Mouse (Mus musculus) midbrain, embryonic 12.5 days (tissue): ENCODE results near the gene Mettl23. TPM values are rescaled to one million over a fixed set of nuclear protein-coding genes. Genes with fewer than 3 reads are reported as not detected.

ENCODE experiments used
- ATAC-seq: fragments of 200-750 bp; cut with Nextera tagmentation; 2 replicates; pipeline ENCODE4 v1.8.0; 2017; ENCODE audit warnings: low read depth, moderate TSS enrichment, moderate library complexity; ENCODE audit not compliant: low FRiP score
- H3K27ac ChIP-seq: fragments of 300-500 bp; sonication (generic); replicated peaks from 2 replicates; pipeline ENCODE4 v1.5.1; 2016; ENCODE audit warnings: mild to moderate bottlenecking
- H3K27me3 ChIP-seq: fragments of 300-500 bp; sonication (generic); 2 replicates; pipeline ENCODE4 v1.6.1; 2016; ENCODE audit warnings: mild to moderate bottlenecking
- H3K36me3 ChIP-seq: fragments of 300-500 bp; sonication (generic); 2 replicates; pipeline ENCODE4 v1.6.1; 2016
- H3K4me1 ChIP-seq: fragments of 300-500 bp; sonication (generic); 2 replicates; pipeline ENCODE4 v1.6.1; 2016
- H3K4me2 ChIP-seq: fragments of 300-500 bp; sonication (generic); replicated peaks from 2 replicates; pipeline ENCODE4 v1.6.1; 2016; ENCODE audit warnings: mild to moderate bottlenecking, moderate library complexity
- H3K4me3 ChIP-seq: fragments of 300-500 bp; sonication (generic); 2 replicates; pipeline ENCODE4 v1.5.1; 2016; ENCODE audit warnings: mild to moderate bottlenecking
- H3K9ac ChIP-seq: fragments of 300-500 bp; sonication (generic); replicated peaks from 2 replicates; pipeline ENCODE4 v1.6.1; 2016; ENCODE audit warnings: mild to moderate bottlenecking, moderate library complexity
- H3K9me3 ChIP-seq: fragments of 300-500 bp; sonication (generic); 2 replicates; pipeline ENCODE4 v1.6.1; 2016; ENCODE audit warnings: mild to moderate bottlenecking
- WGBS: fragments of 180-500 bp; shearing (Covaris S2); methylation state at CpG from one replicate; pipeline ENCODE4 v1.1.7; 2016; 5-methylcytosine and 5-hydroxymethylcytosine counted together
- polyA plus RNA-seq: library from polyadenylated mRNA; unstranded; fragments of >200 nt; fragmentation: Nextera tagmentation; extraction: Ambion mirVana; gene quantifications from 2 replicates; pipeline ENCODE4 v1.2.1, GENCODE M21; 2016

The Mettl23 gene
- 71.3 and 72.3 TPM in 2 replicates for polyA plus RNA-seq

DNA sequence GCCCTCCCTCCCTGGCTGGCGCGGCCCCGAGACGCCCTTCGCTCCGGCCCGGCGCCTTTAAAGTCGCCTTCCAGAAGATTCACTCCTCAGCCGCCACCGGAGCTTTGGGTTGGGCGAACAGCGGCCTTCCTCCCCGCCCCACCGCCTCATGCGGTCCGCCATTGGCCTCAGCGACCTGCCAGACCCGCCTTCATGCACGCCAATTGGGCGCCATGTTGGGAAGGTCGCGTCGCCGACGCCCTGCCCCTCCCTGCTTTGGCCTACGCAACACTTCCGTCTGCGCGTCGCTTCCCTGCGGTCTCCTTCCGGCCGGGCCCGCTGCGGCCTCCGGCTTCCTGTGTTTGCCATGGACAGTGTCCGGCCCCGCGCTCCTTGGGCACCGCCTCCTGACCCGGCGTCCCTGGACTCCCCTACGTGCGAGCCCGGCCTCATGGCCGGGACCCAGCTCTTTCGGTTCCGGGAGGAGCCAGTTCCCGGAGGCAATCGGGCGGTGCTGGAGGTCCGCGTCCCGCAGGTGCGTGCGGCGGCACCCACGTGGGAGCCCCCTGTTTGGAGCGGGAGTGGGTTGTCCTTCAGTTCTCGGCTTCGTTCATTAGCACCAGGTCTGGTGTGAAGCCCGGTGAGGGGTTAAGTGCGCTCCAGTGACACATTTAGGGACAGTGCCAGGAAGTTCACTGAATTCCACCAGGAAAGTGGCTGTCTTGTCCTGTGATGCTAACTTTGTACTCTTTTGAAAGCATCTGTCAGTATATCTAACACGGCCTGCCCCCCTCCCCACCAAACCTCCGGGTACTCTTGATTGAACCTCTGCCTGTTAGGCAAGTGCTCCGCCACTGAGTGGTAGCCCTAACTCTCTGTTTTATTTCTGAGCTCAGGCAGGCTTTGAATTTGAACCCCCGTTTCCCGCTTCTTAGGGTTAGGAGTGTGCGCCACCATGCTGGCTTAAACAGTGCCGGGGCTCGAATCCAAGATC is at the start of gene Mettl23, which contains the start of gene Jmjd6:
Gene Mettl23, plus strand, starts transcription at position 18 of the 973 bp plus-strand sequence.
Gene Jmjd6, minus strand, starts transcription at position 189 of the 973 bp plus-strand sequence.
- H3K4me1 ChIP-seq, result peaks cover 45% of the 10 kb centered on the region
- peak; percentile 95 for ATAC-seq
- WGBS, result 1% methylated on average over 65 of the region's 72 CpGs

DNA sequence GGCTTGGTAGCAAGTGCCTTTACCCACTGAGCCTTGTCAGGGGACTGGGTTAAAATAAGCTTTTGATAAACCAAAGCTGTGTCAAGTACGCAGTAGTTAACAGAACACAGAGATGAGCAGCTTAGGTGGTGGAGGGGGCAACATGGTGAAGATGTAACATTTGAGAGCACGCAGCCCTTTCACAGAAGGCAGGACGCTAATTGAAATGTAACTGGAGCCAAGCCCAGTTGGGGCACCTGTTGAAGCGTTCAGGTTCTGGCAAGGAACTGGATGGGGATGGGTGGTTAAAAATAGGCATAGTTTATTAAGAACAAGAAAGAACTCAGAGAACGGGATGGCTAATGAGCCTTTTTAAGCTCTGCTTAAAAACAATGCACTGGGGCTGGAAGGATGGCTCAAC is 43.7 kb upstream of the Mettl23 start:
- no peaks in the 10 kb centered on the region for H3K9me3 ChIP-seq
- no peak overlapping the region for H3K27ac ChIP-seq
- no peak overlapping the region for H3K4me2 ChIP-seq
- no peak overlapping the region for H3K9ac ChIP-seq
- 0 out of 2 replicates have a peak, but pooled peaks cover 1% of the 10 kb centered on the region for H3K36me3 ChIP-seq
- H3K4me3 ChIP-seq, result no peak overlapping the region
- 95% methylated on average over 5 of the region's 5 CpGs for WGBS
- H3K27me3 ChIP-seq, result no peaks in the 10 kb centered on the region
- no peak for ATAC-seq
- H3K4me1 ChIP-seq, result no peaks in the 10 kb centered on the region

More for the DNA sequence above, at the start of gene Mettl23, which contains the start of gene Jmjd6:
- Histone ChIP-seq H3K27ac (peak within 1 kb of the TSS; percentile 97), H3K36me3 (peaks cover 36% of the 10 kb centered on the region), H3K4me3 (peak within 1 kb of the TSS; percentile 79), H3K9me3 (no peaks in the 10 kb centered on the region), H3K9ac (peak within 1 kb of the TSS; percentile 80), H3K4me2 (peak within 1 kb of the TSS; percentile 81), H3K27me3 (no peaks in the 10 kb centered on the region)

DNA sequence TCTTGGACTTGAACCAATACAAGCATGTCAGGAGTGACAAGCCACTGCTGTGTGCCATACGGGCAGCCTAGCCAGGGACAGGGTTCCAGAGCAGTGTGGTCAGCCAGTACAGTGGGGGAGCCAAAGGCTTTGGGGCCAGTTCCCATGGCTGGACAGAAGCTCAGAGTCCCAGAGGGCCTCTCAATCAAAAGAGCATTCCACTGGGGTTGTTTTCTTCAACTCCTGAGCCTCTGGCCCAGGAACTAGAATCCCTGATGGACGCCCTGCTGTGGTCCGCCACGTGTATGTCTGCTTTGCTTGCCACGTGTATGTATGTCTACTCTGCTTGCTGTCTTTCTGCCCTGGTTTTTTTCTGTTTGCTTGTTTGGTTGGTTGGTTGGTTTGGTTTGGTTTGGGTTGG is 42.0 kb upstream of the Mettl23 start:
- H3K9me3 ChIP-seq, result no peaks in the 10 kb centered on the region
- H3K27me3 ChIP-seq, result no peaks in the 10 kb centered on the region
- no peak overlapping the region for H3K27ac ChIP-seq
- 0 out of 2 replicates have a peak, but pooled peaks cover 2% of the 10 kb centered on the region for H3K36me3 ChIP-seq
- no peak overlapping the region for H3K4me2 ChIP-seq
- WGBS, result 79% methylated on average over 5 of the region's 5 CpGs
- no peak for ATAC-seq
- H3K4me3 ChIP-seq, result no peak overlapping the region
- no peaks in the 10 kb centered on the region for H3K4me1 ChIP-seq
- H3K9ac ChIP-seq, result no peak overlapping the region

DNA sequence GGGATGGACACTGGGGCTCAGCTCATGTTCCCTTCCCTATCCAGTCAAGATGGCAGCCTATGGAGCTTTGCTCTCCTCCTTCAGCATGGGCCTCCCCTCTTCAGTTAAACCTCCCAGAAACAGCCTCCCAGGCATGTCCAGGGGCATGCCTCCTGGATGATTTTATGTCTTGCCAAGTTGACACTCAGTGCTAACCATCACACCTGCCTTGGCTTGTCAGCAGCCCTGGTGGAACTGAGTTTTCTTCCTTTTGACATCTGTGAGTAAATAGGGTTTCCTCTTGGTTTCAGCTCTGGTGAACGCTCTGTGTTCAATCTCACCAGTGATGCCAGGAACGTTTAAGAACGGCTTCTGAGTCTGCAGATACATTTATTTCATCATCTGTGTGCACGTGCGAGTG is 40.4 kb upstream of the Mettl23 start:
- no peaks in the 10 kb centered on the region for H3K4me1 ChIP-seq
- H3K9me3 ChIP-seq, result no peaks in the 10 kb centered on the region
- H3K27ac ChIP-seq, result no peak overlapping the region
- no peak overlapping the region for H3K4me3 ChIP-seq
- no peaks in the 10 kb centered on the region for H3K27me3 ChIP-seq
- ATAC-seq, result no peak
- 92% methylated on average over 5 of the region's 5 CpGs for WGBS
- no peak overlapping the region for H3K9ac ChIP-seq
- H3K36me3 ChIP-seq, result 0 out of 2 replicates have a peak, but pooled peaks cover 2% of the 10 kb centered on the region
- no peak overlapping the region for H3K4me2 ChIP-seq

DNA sequence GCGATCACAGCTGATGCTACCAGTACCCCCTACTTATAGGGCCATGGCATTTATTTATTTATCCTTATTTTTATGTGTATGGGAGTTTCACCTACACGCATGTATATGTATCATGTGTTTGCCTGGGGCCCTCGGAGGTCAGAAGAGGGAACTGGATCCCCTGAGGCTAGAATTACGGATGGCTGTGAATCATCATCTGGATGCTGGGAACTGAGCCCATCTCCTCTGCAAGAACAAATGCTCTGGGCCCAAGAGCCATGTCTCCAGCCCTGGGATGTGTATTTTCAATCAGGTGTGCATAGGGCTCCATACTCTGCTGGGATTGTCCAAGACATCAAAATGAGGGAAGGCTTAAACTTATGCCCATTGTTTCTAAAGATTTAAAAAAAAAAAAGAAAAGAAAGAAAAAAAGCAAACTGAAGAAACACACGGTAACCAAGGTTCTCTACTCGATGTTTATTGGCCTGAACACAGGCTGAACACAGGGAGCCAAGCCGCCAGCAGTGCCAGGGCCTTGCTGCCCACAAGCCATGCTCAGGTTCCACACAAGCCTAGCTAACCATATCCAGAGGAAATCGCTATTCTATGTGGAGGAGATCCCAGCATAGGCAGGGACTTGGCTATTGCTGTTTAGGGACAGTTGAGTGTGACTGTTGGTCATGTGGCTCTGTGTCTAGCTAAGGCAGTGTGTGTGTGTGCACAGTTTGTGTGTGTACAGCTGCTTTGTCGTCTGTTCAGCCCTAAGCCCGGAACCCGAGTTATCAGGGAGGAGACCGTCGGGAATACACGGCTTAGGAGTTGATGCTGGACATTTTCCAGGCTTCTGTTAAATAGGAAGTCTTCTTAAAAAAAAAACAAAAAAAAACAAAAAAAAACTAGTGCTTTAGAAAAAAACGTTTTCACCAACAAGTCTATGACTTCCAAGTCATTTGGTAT is 36.7 kb upstream of the Mettl23 start:
- no peak overlapping the region for H3K27ac ChIP-seq
- no peak overlapping the region for H3K4me3 ChIP-seq
- no peak for ATAC-seq
- peaks cover 3% of the 10 kb centered on the region for H3K27me3 ChIP-seq
- 86% methylated on average over 15 of the region's 15 CpGs for WGBS
- H3K4me1 ChIP-seq, result peaks cover 23% of the 10 kb centered on the region
- H3K4me2 ChIP-seq, result no peak overlapping the region
- H3K36me3 ChIP-seq, result 0 out of 2 replicates have a peak, but pooled peaks cover 2% of the 10 kb centered on the region
- H3K9me3 ChIP-seq, result no peaks in the 10 kb centered on the region
- H3K9ac ChIP-seq, result no peak overlapping the region

DNA sequence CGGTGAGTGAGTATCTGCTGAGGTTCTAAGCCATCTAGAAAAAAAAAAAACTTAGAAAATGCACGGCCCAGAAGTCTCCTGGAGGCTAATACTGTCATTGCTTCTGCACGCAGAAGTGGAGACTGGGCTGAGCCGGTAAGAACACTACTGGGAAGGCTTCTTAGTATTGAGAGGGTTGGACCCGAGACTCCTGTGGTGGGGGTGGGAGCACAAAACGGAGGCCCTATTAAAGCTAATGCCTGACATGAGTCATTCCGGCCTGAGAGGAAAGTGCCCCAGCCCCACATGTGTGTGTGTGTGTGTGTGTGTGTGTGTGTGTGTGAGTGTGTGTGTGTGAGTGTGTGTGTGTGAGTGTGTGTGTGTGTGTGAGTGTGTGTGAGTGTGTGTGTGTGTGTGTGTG is 36.0 kb upstream of the Mettl23 start:
- Histone ChIP-seq H3K36me3 (0 out of 2 replicates have a peak, but pooled peaks cover 2% of the 10 kb centered on the region), H3K9me3 (no peaks in the 10 kb centered on the region), H3K27ac (no peak overlapping the region), H3K4me1 (peaks cover 30% of the 10 kb centered on the region), H3K27me3 (peaks cover 3% of the 10 kb centered on the region), H3K4me3 (no peak overlapping the region), H3K9ac (no peak overlapping the region), H3K4me2 (no peak overlapping the region)
- ATAC-seq, result no peak
- 65% methylated on average over 7 of the region's 7 CpGs for whole genome bisulfite sequencing

DNA sequence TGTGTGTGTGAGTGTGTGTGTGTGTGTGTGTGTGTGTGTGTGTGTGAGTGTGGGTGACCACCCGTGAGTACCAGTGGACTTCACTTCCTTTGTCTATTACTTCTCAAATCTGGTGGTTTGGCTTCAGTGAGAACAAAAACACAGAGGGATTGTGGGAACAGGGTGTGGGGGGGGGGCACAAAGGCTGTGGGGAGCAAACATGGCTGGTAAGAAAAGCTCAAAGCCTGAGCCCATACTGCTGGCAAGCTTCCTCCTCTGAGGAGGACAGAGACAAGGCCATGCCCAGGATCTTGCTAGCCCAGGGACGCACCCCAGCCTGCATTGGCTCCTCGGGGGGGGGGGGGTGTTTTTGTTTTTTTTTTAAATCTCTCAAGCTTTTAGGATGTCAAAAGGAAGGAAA is 35.6 kb upstream of the Mettl23 start:
- Histone ChIP-seq H3K36me3 (0 out of 2 replicates have a peak, but pooled peaks cover 2% of the 10 kb centered on the region), H3K4me2 (no peak overlapping the region), H3K27me3 (peaks cover 3% of the 10 kb centered on the region), H3K9me3 (no peaks in the 10 kb centered on the region), H3K9ac (no peak overlapping the region), H3K4me3 (no peak overlapping the region), H3K4me1 (peaks cover 34% of the 10 kb centered on the region), H3K27ac (no peak overlapping the region)
- ATAC-seq, result no peak
- WGBS, result 85% methylated on average over 2 of the region's 3 CpGs

DNA sequence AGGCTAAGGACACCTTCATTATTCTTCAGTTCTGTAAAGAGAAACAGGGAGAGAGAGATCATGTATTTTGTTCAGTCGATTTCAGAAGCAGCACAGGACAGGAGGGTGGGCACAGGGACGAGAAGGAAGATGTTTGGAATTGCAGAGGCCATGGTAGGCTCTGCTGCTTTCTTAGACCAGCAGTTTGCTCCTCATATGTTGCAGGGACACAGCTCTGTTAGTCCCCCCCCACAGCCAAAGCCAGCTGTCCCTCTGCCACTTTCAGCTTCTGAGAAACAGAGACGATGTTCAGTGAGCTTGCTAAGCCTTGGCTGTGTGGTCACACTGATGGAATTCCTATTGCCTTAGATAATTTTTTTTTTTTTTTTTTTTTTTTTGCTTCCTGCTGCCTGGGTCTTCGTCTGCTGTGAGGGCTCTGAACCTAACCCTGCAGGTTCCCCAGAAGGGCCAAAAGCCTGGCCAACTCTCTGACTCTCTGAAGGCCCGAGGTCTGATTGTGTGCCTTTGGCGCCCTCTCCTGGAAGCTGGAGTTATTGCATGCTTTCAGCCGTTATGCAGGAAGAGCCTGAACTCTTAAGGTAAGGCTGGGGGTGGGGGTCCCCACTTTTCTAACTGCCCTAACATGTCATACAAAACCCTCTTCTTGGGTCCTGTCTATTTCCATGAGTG is 35.0 kb upstream of the Mettl23 start:
- H3K27ac ChIP-seq, result peak overlapping the region; percentile 2
- H3K4me3 ChIP-seq, result no peak overlapping the region
- H3K9ac ChIP-seq, result no peak overlapping the region
- peaks cover 3% of the 10 kb centered on the region for H3K27me3 ChIP-seq
- 0 out of 2 replicates have a peak, but pooled peaks cover 2% of the 10 kb centered on the region for H3K36me3 ChIP-seq
- 27% methylated on average over 7 of the region's 7 CpGs for WGBS
- peaks cover 39% of the 10 kb centered on the region for H3K4me1 ChIP-seq
- H3K4me2 ChIP-seq, result no peak overlapping the region
- no peak for ATAC-seq
- no peaks in the 10 kb centered on the region for H3K9me3 ChIP-seq

DNA sequence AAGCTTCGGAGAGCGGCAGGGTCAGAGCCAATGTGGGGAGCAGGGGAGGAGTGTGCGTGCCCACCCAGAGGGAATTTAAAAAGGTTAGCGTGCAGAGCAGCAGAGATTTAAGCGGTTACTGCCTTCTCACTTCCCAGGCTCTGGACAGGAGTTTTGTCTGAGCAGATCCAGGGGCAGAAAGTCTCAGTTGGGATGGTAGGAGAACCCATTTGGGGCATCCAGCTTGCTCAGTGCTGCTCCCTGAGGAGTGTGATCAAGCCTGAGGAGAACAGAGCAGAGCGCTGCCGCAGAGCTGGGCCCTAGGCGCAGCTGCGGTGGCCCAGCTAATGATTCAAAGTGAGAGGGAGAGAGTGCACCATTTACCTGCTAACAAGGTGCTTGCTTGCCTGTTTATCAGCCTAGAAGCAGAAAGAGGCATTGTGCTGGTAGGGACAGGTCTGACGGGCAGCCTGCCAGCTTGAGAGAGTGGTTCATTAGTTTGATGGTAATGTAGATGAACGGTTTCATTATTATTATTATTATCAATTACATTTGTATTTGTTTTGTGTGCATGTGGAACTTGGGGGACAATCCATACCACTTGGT is 34.2 kb upstream of the Mettl23 start:
- peak overlapping the region; percentile 2; the same call in 1 of the 2 replicates for H3K27ac ChIP-seq
- H3K4me3 ChIP-seq, result no peak overlapping the region
- H3K27me3 ChIP-seq, result peaks cover 3% of the 10 kb centered on the region
- 0 out of 2 replicates have a peak, but pooled peaks cover 2% of the 10 kb centered on the region for H3K36me3 ChIP-seq
- H3K4me1 ChIP-seq, result peaks cover 47% of the 10 kb centered on the region
- H3K4me2 ChIP-seq, result no peak overlapping the region
- no peaks in the 10 kb centered on the region for H3K9me3 ChIP-seq
- H3K9ac ChIP-seq, result no peak overlapping the region
- ATAC-seq, result no peak
- 76% methylated on average over 11 of the region's 11 CpGs for WGBS

DNA sequence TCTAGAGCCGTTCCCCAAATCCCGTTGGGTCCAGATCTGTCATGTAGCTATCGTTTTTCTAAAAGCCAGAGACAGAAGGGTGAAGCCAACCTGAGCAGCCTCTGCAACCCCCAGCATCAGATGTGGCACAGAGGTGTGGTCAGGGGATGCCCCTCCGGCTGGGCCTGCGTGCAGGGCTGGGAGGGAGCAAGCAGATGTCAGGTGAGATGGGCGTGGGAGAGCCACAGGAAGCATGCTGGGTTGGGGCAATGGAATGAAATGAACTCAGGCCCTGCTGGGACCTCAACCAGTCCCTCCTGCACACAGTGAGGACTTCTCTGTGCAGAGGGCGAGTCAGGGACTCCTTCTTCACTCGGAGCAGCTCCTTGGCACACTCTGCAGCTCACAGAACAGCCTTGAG is 33.6 kb upstream of the Mettl23 start:
- Histone ChIP-seq H3K27ac (peak overlapping the region; percentile 98; the same call in 1 of the 2 replicates), H3K9ac (no peak overlapping the region), H3K4me3 (no peak overlapping the region), H3K27me3 (peaks cover 3% of the 10 kb centered on the region), H3K36me3 (no peaks in the 10 kb centered on the region), H3K4me2 (no peak overlapping the region), H3K4me1 (peaks cover 54% of the 10 kb centered on the region), H3K9me3 (no peaks in the 10 kb centered on the region)
- WGBS, result 79% methylated on average over 8 of the region's 8 CpGs
- no peak for ATAC-seq

DNA sequence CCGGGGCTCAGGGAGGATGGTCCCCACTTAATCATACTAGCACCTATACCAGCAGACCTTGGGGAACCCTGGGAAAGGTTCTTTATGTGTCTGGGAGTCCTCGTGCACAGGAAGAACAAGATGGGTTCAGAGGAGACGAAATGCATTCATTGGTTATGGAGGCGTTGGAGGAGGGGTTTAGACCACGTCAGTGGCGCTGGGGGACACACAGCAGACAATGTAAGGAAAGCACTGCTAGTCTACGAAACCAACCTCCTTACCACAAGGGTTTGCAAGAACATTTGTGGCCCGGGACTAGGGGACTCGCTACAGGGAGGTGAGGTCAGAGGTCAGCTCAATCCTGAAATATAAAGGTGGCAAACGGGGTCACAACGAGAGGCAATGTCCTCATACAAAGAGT is 32.5 kb upstream of the Mettl23 start:
- H3K4me1 ChIP-seq, result peaks cover 63% of the 10 kb centered on the region
- peak overlapping the region; percentile 55 for H3K4me2 ChIP-seq
- no peak for ATAC-seq
- peak overlapping the region; percentile 34; the same call in 1 of the 2 replicates for H3K4me3 ChIP-seq
- no peaks in the 10 kb centered on the region for H3K36me3 ChIP-seq
- no peaks in the 10 kb centered on the region for H3K9me3 ChIP-seq
- WGBS, result 36% methylated on average over 11 of the region's 11 CpGs
- peaks cover 3% of the 10 kb centered on the region for H3K27me3 ChIP-seq
- H3K9ac ChIP-seq, result peak overlapping the region; percentile 59
- H3K27ac ChIP-seq, result peak overlapping the region; percentile 98
